Mouse (Mus musculus): ENCODE data around the gene Grid2. TPM values are rescaled to one million over a fixed set of nuclear protein-coding genes. Genes with fewer than 3 reads are reported as not detected.

The Grid2 gene
- polyA plus RNA-seq (2014; fragmentation: Nextera tagmentation; extraction: Ambion mirVana) = 0.31 and 0.59 TPM in 2 replicates

- Histone ChIP-seq H3K27ac (replicated peaks; ENCODE audit: low read depth, low read length) (no peak within 1 kb of the TSS), H3K9me3 (replicated peaks; ENCODE audit: control insufficient read depth, low read length) (no peaks in the 10 kb centered on the region), H3K9ac (replicated peaks; ENCODE audit: low read length) (peak within 1 kb of the TSS; percentile 66), H3K36me3 (replicated peaks; ENCODE audit: control insufficient read depth, insufficient read depth, low read depth, low read length) (no peaks in the 10 kb centered on the region), H3K4me1 (ENCODE audit: control insufficient read depth, insufficient read depth, low read length) (no peaks in the 10 kb centered on the region; the same call in 1 of the 2 replicates), H3K4me3 (ENCODE audit: low read depth, low read length) (peak within 1 kb of the TSS; percentile 68), H3K27me3 (ENCODE audit: control insufficient read depth, insufficient read depth, low read length) (peaks cover 8% of the 10 kb centered on the region), H3K4me2 (ENCODE audit: low read depth, low read length) (peak within 1 kb of the TSS; percentile 98)
- peak; percentile 70 for DNase-seq (ENCODE audit: low spot score)
- WGBS = under 1% methylated on average over 62 of the region's 71 CpGs
- peak; percentile 69 for ATAC-seq (replicated peaks; ENCODE audit: insufficient number of reproducible peaks, low FRiP score, low TSS enrichment, low read depth)
Observed at GRCm38 (mm10) chr6:63255826-63256555, at the start of gene Grid2. TSS of gene Grid2 (plus strand) at chr6:63255876.

GRCm38 (mm10) chr6:63250738-63251137, 4.9 kb upstream of the Grid2 start:
- H3K4me3 ChIP-seq (ENCODE audit: low read depth, low read length) = no peak overlapping the region
- no peaks in the 10 kb centered on the region for H3K36me3 ChIP-seq (replicated peaks; ENCODE audit: control insufficient read depth, insufficient read depth, low read depth, low read length)
- ATAC-seq (replicated peaks; ENCODE audit: insufficient number of reproducible peaks, low FRiP score, low TSS enrichment, low read depth) (no peak), DNase-seq (ENCODE audit: low spot score) (no peak)
- H3K4me1 ChIP-seq (ENCODE audit: control insufficient read depth, insufficient read depth, low read length) = no peaks in the 10 kb centered on the region
- H3K27ac ChIP-seq (replicated peaks; ENCODE audit: low read depth, low read length) = no peak overlapping the region
- no peaks in the 10 kb centered on the region for H3K9me3 ChIP-seq (replicated peaks; ENCODE audit: control insufficient read depth, low read length)
- peaks cover 6% of the 10 kb centered on the region; the same call in 1 of the 2 replicates for H3K27me3 ChIP-seq (ENCODE audit: control insufficient read depth, insufficient read depth, low read length)
- no peak overlapping the region for H3K9ac ChIP-seq (replicated peaks; ENCODE audit: low read length)
- no peak overlapping the region for H3K4me2 ChIP-seq (ENCODE audit: low read depth, low read length)

- under 1% methylated on average over 49 of the region's 49 CpGs for WGBS
- no peaks in the 10 kb centered on the region for H3K9me3 ChIP-seq (replicated peaks; ENCODE audit: control insufficient read depth, low read length)
- H3K36me3 ChIP-seq (replicated peaks; ENCODE audit: control insufficient read depth, insufficient read depth, low read depth, low read length) = no peaks in the 10 kb centered on the region
- H3K4me1 ChIP-seq (ENCODE audit: control insufficient read depth, insufficient read depth, low read length) = no peaks in the 10 kb centered on the region; the same call in 1 of the 2 replicates
- H3K27me3 ChIP-seq (ENCODE audit: control insufficient read depth, insufficient read depth, low read length) = peaks cover 8% of the 10 kb centered on the region
- peak; percentile 48 for DNase-seq (ENCODE audit: low spot score)
- peak; percentile 67 for ATAC-seq (replicated peaks; ENCODE audit: insufficient number of reproducible peaks, low FRiP score, low TSS enrichment, low read depth)
- peak overlapping the region; percentile 68 for H3K4me3 ChIP-seq (ENCODE audit: low read depth, low read length)
- H3K4me2 ChIP-seq (ENCODE audit: low read depth, low read length) = peak overlapping the region; percentile 98
- H3K27ac ChIP-seq (replicated peaks; ENCODE audit: low read depth, low read length) = no peak overlapping the region
- H3K9ac ChIP-seq (replicated peaks; ENCODE audit: low read length) = peak overlapping the region; percentile 66
Observed at GRCm38 (mm10) chr6:63256556-63257405, 1.1 kb downstream of the Grid2 start.

GRCm38 (mm10) chr6:63257406-63257845, 1.8 kb downstream of the Grid2 start:
- Histone ChIP-seq H3K9me3 (replicated peaks; ENCODE audit: control insufficient read depth, low read length) (no peaks in the 10 kb centered on the region), H3K9ac (replicated peaks; ENCODE audit: low read length) (peak overlapping the region; percentile 66), H3K4me1 (ENCODE audit: control insufficient read depth, insufficient read depth, low read length) (no peaks in the 10 kb centered on the region; the same call in 1 of the 2 replicates), H3K27me3 (ENCODE audit: control insufficient read depth, insufficient read depth, low read length) (peaks cover 8% of the 10 kb centered on the region), H3K36me3 (replicated peaks; ENCODE audit: control insufficient read depth, insufficient read depth, low read depth, low read length) (no peaks in the 10 kb centered on the region), H3K4me2 (ENCODE audit: low read depth, low read length) (peak overlapping the region; percentile 98), H3K4me3 (ENCODE audit: low read depth, low read length) (peak overlapping the region; percentile 68), H3K27ac (replicated peaks; ENCODE audit: low read depth, low read length) (no peak overlapping the region)
- peak; percentile 47 for DNase-seq (ENCODE audit: low spot score)
- ATAC-seq (replicated peaks; ENCODE audit: insufficient number of reproducible peaks, low FRiP score, low TSS enrichment, low read depth) = peak; percentile 82
- WGBS = under 1% methylated on average over 33 of the region's 42 CpGs

- Histone ChIP-seq H3K4me2 (ENCODE audit: low read depth, low read length) (peak overlapping the region; percentile 98), H3K27me3 (ENCODE audit: control insufficient read depth, insufficient read depth, low read length) (peaks cover 8% of the 10 kb centered on the region), H3K4me3 (ENCODE audit: low read depth, low read length) (peak overlapping the region; percentile 68), H3K36me3 (replicated peaks; ENCODE audit: control insufficient read depth, insufficient read depth, low read depth, low read length) (no peaks in the 10 kb centered on the region), H3K4me1 (ENCODE audit: control insufficient read depth, insufficient read depth, low read length) (no peaks in the 10 kb centered on the region; the same call in 1 of the 2 replicates), H3K27ac (replicated peaks; ENCODE audit: low read depth, low read length) (no peak overlapping the region), H3K9ac (replicated peaks; ENCODE audit: low read length) (no peak overlapping the region), H3K9me3 (replicated peaks; ENCODE audit: control insufficient read depth, low read length) (no peaks in the 10 kb centered on the region)
- WGBS = 1% methylated on average over 11 of the region's 11 CpGs
- DNase-seq (ENCODE audit: low spot score) (no peak), ATAC-seq (replicated peaks; ENCODE audit: insufficient number of reproducible peaks, low FRiP score, low TSS enrichment, low read depth) (no peak)
Observed at GRCm38 (mm10) chr6:63257876-63258275, 2.2 kb downstream of the Grid2 start.

- 63% methylated on average over 9 of the region's 9 CpGs for WGBS
- Histone ChIP-seq H3K27me3 (ENCODE audit: control insufficient read depth, insufficient read depth, low read length) (peaks cover 5% of the 10 kb centered on the region), H3K36me3 (replicated peaks; ENCODE audit: control insufficient read depth, insufficient read depth, low read depth, low read length) (no peaks in the 10 kb centered on the region), H3K9me3 (replicated peaks; ENCODE audit: control insufficient read depth, low read length) (no peaks in the 10 kb centered on the region), H3K27ac (replicated peaks; ENCODE audit: low read depth, low read length) (no peak overlapping the region), H3K9ac (replicated peaks; ENCODE audit: low read length) (no peak overlapping the region), H3K4me1 (ENCODE audit: control insufficient read depth, insufficient read depth, low read length) (no peaks in the 10 kb centered on the region; the same call in 1 of the 2 replicates), H3K4me3 (ENCODE audit: low read depth, low read length) (no peak overlapping the region), H3K4me2 (ENCODE audit: low read depth, low read length) (no peak overlapping the region)
- DNase-seq (ENCODE audit: low spot score) (no peak), ATAC-seq (replicated peaks; ENCODE audit: insufficient number of reproducible peaks, low FRiP score, low TSS enrichment, low read depth) (no peak)
Observed at GRCm38 (mm10) chr6:63259764-63260163, 4.1 kb downstream of the Grid2 start.

GRCm38 (mm10) chr6:63284419-63284818, 28.7 kb downstream of the Grid2 start:
- no peaks in the 10 kb centered on the region for H3K4me1 ChIP-seq (ENCODE audit: control insufficient read depth, insufficient read depth, low read length)
- no peaks in the 10 kb centered on the region for H3K27me3 ChIP-seq (ENCODE audit: control insufficient read depth, insufficient read depth, low read length)
- DNase-seq (ENCODE audit: low spot score) = no peak
- H3K9me3 ChIP-seq (replicated peaks; ENCODE audit: control insufficient read depth, low read length) = no peaks in the 10 kb centered on the region
- H3K4me2 ChIP-seq (ENCODE audit: low read depth, low read length) = no peak overlapping the region
- H3K9ac ChIP-seq (replicated peaks; ENCODE audit: low read length) = no peak overlapping the region
- no peak overlapping the region for H3K4me3 ChIP-seq (ENCODE audit: low read depth, low read length)
- 85% methylated on average over 1 of the region's 1 CpGs for WGBS
- no peak for ATAC-seq (replicated peaks; ENCODE audit: insufficient number of reproducible peaks, low FRiP score, low TSS enrichment, low read depth)
- H3K36me3 ChIP-seq (replicated peaks; ENCODE audit: control insufficient read depth, insufficient read depth, low read depth, low read length) = no peaks in the 10 kb centered on the region
- no peak overlapping the region for H3K27ac ChIP-seq (replicated peaks; ENCODE audit: low read depth, low read length)
